Mouse (Mus musculus) ZHBTc4 (cell line): Measurements from ENCODE around the gene Trim80.

Source experiments
- DNase-seq: peaks from one replicate; pipeline ENCODE4 v3.0.0-alpha.2; 2011; ENCODE audit warnings: low read depth, low spot score

Trim80 gene

DNA sequence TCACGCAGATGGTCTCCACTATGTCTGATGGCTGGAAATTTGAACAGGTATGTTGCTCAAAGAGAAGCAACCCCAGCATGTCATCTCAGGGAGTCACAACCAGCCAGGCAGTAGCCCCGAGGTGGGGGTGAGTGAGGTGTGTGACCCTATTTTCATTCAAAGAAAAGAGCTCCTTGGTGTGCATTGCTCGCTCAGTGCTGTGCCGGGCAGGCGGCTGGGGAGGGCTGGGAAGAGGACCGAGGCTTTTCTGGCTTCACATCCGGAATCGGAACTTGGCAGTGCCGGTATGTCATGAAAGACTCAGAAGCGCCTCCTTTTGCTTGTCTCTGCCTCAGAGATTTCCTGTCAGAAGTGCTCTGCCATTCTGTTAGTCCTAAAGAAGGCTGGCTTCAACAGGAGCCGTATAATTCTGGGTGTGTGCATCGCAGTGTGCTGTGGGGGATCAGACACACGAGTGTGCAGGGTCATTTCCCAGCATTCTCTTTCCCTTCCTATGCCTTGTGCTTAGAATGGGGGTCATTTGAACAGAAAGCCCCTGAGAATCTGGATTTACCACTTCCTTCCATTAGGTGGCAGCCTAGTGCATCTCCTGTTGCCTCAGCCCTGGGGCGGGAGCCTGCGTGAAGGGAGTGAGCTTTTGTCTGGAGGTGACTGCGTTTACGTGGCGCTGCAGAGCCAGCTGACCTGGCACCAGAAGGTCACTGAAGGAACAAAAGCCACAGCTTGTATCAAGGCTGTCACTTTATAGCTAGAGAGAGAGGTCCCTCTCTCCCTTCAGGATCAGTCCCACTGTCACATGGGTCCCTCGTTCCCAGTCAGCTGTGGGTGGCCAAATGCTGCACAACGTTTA is 12.6 kb upstream of the Trim80 start:
- peak; percentile 94 for DNase-seq

DNA sequence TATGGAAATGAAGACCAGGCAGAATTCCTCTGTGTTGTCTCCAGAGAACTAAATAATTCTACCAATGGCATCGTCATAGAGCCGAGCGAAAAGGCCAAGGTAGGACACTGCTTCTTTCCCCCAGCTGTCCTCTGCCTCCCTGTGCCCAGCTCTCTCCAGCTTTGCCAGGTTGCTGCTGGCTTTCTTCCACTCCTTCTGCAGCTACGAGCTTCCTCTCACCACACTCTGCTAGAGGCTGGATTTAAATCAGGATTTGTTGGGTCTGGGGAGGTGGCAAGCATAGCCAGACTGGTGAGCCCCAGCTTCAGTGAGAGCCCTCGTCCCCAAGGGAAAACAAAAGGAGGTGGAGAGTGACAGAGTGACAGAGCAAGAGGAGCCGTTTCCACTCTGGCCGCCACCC is 11.0 kb upstream of the Trim80 start:
- no peak for DNase-seq

DNA sequence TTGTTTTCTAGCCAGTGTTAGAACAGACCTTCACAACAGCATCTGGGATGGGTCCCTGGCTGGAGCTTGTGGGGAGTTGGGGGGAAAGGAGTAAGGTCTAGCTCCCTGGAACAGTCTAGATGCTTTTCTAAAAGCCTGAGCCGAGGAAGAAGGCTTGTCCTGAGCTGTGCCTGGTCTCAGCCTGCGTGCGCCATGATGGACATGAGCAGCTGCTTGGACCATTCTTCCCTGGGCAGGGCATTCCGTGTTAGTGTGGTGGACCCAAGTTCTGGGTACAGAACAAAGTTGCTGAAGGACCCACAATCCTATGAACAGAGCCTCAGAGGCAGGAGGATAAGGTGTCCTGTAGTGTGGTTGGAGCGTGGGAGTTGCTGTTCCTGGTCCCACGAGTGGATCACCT is 9.8 kb upstream of the Trim80 start:
- DNase-seq: no peak

DNA sequence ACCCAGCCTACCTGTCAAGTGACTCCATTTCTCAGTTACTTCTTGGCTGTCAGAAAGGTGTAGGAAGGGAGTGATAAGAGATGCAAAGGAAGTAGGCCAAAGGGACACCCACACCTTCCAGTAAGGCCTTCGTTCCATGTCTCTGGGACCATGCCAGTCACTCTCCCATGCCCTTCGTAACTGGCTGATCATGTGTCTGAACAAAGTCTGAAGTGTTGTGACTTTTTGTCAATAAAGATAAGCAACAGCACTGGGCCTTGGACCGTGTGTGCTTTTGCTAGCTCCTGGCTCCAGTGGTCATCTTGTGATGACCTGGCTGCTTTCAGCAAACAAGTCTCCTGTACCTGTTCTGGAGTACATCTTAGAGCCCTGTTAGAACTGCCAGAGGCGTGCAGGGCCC is 7.5 kb upstream of the Trim80 start:
- no peak for DNase-seq

DNA sequence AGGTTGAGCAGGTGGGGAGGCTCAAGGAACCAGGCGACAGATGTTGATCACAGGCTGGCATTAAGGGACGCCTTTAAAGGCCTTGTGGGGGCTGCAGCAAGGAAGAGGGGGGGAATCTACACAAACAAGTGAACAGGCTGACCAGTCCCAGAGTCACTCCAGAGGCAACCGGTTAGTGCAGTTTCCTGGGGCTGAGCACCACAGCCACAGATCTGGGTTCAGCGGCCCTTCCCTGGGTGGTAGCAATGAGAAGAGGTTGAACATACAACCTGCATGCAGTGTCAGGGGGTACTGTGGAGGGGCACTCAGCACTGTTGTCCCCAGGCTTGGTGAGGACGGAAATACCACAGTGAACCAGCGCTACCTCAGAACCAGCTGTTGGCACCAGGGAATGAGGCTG is 7.0 kb upstream of the Trim80 start:
- no peak for DNase-seq

DNA sequence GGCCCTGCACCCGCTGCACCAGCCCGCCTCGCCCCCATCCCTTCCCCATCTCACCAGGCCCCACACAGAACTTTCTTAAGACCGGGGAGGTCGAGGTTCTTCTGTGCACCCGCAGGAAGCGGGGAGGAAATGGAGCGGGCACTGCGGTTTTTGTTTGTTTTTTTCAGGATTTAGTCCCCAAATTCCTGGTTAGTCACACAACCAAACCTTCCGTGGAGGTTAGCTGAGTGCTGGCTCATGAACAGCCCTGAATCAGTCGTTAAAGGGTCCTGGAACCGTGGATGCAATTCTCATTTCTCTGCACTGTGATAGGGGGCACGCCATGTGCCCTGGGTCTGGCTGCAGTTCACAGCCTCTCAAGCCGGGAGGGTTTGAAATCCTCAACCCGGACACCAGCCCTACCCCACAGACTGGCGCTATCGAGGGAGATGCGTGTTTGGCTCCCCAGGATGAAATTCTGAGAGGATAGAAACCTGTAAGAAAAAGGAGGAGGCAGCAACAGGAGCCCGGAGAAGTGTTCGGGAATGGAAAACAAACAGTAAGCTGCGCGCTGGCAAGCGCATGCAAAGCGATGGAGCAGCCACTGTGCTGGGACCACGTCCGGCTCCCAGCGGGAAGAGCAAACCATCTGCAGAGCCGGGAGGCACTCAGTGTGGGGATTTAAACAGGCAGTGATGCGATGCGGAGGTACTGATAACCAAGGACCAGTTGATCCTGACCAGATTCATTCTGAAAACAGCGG is 4.6 kb upstream of the Trim80 start:
- DNase-seq: peak; percentile 63

DNA sequence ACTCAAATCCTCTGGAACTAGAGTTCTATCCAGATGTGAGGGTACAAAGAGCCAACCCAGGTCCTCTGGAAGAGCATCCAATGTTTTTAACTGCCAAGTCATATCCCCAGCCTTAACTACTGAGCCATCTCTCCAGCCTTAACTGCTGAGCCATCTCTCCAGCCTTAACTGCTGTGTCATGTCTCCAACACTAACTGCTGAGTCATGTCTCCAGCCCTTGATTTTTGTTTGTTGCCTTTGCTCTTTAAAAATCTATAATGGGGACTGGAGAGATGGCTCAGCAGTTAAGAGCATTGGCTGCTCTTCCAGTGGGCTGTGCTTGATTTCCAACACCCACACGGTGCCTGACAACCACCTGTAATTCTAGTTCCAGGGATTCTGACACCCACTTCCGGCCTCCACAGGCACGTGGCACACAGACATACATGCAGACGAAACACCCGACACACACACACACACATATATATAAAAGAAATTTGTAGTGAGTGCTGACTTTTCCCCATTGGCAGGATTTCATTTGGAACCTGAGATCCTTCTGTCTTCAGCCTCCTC is 2.7 kb upstream of the Trim80 start:
- no peak for DNase-seq

DNA sequence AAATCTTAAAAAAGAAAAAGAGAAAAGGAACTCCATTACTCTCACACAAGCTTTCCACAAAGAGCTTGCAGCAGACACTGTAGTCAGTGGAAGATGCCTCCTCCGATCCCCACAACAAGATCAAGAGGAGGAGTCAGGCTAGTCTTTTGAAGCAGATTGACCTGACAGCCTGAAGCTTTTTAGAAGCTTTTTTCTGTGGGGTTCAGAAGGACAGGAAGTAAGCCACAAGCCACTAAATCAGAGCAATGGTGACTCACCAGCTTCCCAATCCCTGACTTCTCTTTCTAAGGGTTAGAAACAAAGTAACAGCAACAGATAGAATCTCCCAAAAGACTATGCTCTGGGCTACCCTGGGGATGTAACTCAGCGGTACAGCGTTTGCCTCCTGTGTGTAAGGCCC is 1.0 kb upstream of the Trim80 start:
- no peak for DNase-seq

DNA sequence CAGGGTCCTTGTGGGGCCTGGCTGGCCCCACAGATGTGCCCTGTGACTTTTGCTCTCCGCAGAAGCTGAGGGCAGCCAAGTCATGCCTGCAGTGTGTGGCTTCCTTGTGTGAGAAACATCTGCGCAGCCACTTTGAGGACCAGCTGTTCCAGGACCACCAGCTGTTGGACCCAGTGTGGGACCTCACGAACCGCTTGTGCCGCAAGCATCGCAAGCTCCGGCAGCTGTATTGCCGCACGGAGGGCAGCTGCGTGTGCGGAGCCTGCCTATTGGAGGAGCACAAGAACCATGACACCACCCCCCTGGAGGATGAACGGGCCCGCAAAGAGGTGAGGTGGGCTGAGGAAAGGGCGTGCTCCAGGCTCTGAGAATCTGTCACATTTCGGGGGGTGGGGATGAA is 1.1 kb downstream of the Trim80 start:
- peak; percentile 74 for DNase-seq

DNA sequence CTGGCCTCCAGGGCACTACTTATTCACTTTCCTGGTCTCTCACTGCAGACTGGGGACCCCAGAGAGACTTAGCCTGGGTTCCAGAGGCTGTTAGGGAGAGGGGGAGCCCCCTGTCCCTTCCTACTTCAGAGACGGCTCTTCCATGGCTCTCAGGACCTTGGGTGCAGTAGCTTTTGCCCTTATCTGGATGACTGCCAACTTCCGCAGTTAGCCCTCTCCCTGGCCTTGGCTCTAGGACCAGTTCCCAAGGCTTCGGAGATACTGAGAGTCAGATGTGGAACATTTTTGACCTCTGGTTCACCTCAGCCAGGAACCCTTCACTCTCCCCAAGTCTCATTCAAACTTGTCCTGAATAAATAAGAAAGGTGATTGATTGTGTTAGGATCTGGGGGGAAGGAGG is 6.6 kb downstream of the Trim80 start:
- no peak for DNase-seq

DNA sequence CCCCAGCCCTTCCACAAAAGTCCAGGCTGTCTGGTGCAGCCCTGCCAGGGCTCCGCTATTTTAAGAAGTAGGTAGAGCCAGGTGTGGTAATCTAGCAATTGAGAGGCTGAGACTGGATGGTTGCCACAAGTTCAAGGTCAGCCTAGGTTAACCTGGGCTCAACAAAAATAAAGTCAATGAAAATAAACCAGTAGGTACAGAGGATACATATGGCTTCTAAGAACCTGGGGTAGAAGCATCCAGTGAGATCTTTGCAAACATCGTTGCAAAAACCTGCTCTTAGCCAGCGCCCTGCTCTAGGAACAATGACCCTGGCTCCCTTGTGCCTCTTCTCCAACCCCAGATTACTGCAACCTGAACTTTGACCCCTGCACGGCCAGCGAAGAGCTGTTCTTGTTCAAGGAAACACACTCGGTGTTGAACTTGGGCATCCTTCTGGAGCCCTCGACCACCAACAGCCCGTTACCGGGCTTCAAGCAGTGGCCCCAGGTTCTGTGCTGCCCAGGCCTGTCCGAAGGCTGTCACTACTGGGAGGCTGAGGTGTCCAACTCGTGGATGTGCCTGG is 7.1 kb downstream of the Trim80 start:
- DNase-seq: no peak

DNA sequence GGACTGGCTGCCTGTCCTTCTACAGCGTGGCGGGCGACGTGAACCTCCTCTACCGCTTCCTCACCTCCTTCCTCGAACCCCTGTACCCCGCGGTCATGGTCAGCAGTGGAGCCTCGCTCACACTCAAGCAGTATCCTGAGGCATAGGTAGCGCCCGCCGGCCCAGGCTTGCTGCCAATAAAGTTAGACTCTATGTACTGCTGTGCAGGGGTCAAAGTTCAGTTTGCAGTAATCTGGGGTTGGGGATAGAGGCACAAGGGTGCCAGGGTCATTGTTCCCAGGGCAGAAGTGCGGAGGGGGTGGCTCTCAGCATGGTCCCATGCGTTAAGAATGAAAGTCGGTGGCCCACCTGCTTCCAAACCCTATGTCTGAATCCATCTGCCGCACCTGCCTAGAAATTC is 7.7 kb downstream of the Trim80 start:
- no peak for DNase-seq

DNA sequence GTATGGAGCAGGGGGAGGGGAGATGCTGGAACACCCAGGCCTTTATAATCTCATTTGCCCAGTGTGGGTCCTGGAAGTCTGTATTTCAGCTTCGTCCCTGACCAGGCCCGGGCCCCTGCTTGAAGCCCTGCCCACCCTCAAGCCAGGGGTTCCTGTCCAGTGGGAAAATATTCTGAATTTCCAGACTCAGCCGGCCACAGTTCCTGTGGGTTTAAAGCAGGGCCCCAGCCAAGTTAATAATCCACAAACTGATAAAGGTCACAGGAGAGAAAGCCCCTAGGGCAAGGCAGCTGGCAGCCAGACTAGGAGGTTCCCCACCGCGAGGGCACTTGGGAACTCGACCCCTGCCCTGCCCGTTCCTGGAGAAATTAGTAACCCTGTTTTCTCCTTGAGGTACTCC is 8.7 kb downstream of the Trim80 start:
- DNase-seq: no peak

DNA sequence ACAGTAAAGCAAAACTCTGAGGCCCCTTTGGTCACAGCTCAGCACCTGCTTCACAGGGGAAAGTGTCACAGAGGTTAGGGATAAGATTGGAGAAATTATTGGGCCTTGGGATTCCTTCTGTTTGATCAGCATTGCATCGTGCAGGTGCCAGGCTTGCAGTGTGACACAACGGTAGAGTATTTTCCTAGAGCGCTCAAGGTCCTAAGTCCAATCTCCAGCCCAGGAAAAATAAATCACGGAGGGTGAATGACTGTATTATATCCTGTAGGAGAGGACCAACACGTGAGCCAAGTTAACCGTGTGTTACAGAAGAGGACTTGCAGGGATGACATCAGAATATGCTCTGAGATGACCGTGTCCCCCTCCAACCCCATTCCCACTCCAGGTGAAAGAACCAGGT is 9.8 kb downstream of the Trim80 start:
- no peak for DNase-seq

DNA sequence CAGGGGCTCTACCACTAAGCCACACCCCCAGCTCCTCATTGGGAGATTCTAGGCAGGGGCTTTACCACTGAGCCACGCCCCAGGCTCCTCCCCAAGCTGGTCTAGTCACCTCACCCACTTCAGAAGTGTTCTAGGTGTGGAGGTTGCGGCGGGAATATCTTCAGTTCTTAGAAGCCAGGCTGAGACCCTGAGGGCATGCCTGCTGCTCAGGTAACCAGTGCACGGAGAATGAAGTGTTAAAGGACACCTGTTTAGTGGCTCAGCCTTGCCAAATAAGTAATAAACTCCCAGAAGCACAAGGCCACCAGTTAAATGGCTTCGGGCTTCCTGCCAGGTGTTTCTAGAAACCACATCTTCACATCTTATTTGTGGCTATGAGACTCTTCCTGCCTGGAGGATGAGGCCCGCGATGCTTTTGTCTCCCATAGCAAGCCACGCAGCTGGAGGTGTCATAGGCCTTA is 11.5 kb downstream of the Trim80 start:
- DNase-seq: peak; percentile 60

DNA sequence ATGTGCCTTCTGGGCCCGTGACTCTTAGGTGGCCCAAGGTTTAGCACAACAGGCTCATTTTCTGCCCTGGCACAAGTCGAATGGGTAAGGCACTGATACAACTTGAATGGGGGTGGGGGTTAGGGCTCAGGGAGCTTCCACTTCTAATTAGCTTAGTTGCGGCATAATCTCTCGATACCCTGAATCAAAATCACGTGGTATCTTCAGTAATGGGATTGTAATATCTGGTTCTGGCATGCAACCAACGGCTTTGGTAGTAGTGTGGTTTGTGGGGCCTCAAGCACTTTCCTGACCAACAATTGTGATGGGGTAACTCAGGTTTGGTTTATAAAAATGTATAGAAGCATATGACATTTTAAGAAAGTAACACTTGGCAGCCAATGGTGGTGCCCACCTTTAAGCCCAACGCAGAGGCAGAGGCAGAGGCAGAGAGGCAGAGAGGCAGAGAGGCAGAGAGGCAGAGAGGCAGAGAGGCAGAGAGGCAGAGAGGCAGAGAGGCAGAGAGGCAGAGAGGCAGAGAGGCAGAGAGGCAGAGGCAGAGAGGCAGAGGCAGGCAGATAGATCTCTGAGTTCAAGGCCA is 12.0 kb downstream of the Trim80 start:
- DNase-seq: no peak

DNA sequence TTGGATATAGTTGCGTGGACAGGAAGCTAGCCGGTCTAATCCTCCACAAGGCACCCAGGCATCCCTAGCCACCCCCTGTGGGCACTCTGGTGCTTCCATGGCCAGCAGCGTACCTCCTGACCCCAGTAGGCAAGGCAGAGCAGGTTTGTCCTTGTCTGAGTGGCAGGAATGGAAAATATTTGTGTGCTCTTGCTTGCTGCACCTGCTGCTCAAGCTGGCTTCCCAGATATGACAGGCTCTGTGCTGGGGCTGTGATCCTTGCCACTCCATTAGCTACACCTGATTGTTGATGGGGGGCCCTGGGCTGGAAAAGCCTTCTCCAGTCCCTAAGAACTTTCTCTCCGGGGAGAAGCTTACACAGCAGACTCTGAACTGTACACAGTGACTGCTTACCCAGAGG is 13.0 kb downstream of the Trim80 start:
- DNase-seq: no peak

DNA sequence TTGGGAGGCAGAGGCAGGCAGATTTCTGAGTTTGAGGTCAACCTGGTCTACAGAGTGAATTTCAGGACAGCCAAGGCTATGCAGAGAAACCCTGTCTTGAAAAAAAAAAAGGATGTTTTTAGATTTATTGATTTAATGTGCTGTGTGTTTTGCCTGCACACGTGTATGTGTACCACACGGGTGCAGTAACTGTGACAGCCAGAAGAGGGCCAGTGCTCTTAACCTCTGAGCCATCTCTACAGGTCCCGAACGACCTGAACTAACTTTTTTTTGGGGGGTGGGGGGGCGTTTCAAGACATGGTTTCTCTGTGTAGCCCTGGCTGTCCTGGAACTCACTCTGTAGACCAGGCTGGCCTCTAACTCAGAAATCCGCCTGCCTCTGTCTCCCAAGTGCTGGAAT is 14.5 kb downstream of the Trim80 start:
- DNase-seq: peak; percentile 72

DNA sequence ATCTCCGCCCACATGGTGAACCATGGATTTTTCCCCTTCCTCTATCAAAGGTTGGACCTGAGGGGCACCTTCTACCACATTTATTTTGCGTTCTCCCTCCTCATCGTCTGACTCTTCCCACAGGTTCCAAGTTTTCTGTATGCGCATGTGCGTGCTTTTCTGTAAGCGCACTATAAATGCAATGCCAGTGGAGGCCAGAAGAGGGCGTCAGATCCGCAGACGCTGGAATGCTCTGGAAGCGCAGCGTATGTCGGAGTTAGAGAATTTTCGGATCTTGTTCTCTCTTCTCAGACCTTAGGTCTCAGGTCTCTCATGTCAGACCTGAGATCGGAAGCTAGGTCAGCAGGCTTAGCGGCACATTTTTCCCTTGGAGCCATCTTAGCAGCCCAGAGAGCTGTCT is 15.3 kb downstream of the Trim80 start:
- DNase-seq: peak; percentile 90

DNA sequence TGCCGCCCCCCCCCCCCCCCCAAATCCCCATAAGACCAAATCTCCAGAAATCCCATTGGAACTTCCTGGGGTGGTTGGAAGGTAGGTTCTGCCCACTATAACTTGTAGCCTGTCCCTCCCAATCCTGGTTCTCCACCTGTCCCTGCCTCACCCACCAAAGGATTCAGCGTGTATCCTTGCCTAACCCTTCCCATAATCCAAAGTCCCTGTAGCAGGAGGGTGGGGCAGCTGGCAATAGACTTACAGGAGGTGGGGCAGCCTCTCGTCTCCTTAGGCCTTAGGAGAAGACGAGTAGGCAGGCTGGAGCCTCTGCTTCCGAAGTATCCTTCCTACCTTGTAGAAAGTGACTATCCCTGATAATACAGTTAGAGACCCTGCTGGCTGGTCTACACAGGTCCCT is 15.8 kb downstream of the Trim80 start:
- DNase-seq: no peak

DNA sequence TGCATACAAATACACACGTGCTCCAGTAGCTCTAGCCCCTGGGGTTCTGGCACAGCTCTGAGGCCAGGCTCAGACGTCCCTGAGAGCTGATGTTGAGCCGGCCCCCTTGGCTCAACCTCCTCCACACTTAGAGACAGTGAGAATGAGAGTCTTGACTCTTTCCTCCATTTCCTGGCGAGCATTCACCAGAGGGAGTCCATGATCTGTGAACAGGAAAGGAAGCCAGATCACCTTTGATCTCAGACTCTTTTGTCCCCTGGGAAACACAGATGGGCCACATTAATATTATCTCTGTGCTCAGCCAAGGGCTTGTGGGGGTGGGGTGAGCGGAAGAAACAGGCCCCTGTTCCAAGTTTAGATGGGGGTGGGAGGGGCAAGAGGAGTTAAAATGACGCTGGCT is 17.1 kb downstream of the Trim80 start:
- no peak for DNase-seq

DNA sequence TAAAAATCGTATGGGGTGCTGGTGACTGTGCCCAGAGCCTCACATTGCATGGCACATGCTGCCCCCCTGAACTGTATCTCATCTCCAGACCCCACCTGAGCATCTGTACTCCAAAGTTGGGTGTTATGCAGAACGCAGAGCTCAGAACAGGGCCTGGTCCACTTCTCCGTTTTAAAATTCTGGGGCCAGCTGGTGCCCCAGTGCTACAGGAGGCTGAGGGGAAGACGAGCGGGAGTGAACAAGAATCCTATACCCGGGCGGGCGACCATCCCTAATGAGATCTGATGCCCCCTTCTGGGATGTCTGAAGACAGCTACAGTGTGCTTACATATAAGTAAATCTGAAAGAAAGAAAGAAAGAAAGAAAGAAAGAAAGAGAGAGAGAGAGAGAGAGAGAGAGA is 20.6 kb downstream of the Trim80 start:
- no peak for DNase-seq
